Mouse (Mus musculus) intestine, embryonic 16.5 days (tissue): ENCODE results near the gene Nme7. TPM values are rescaled to one million over a fixed set of nuclear protein-coding genes. Genes with fewer than 3 reads are reported as not detected.

ENCODE experiments used
- ATAC-seq: fragments of 200-750 bp; cut with Nextera tagmentation; 2 replicates; pipeline ENCODE4 v1.8.0; 2017; ENCODE audit warnings: moderate TSS enrichment, moderate library complexity
- H3K27ac ChIP-seq: fragments of 300-500 bp; sonication (generic); 2 replicates; pipeline ENCODE4 v1.5.1; 2014; ENCODE audit warnings: mild to moderate bottlenecking, low read length
- H3K27me3 ChIP-seq: fragments of 300-500 bp; sonication (generic); replicated peaks from 2 replicates; pipeline ENCODE4 v1.6.1; 2014; ENCODE audit warnings: low read length, control low read depth, mixed read lengths; ENCODE audit not compliant: control insufficient read depth, insufficient read depth
- H3K36me3 ChIP-seq: fragments of 300-500 bp; sonication (generic); 2 replicates; pipeline ENCODE4 v1.6.1; 2014; ENCODE audit warnings: low read length, control low read depth; ENCODE audit not compliant: control insufficient read depth, insufficient read depth
- H3K4me1 ChIP-seq: fragments of 300-500 bp; sonication (generic); 2 replicates; pipeline ENCODE4 v1.6.1; 2014; ENCODE audit warnings: low read length, control low read depth, mixed read lengths; ENCODE audit not compliant: control insufficient read depth, insufficient read depth
- H3K4me2 ChIP-seq: fragments of 300-500 bp; sonication (generic); 2 replicates; pipeline ENCODE4 v1.6.1; 2014; ENCODE audit warnings: low read depth, low read length, control low read depth
- H3K4me3 ChIP-seq: fragments of 300-500 bp; sonication (generic); 2 replicates; pipeline ENCODE4 v1.5.1; 2014; ENCODE audit warnings: mild to moderate bottlenecking, low read length
- H3K9ac ChIP-seq: fragments of 300-500 bp; sonication (generic); 2 replicates; pipeline ENCODE4 v1.6.1; 2014; ENCODE audit warnings: low read depth, low read length
- H3K9me3 ChIP-seq: fragments of 300-500 bp; sonication (generic); 2 replicates; pipeline ENCODE4 v1.6.1; 2016; ENCODE audit warnings: low read length, control low read depth; ENCODE audit not compliant: control insufficient read depth
- WGBS: fragments of 180-500 bp; shearing (Covaris S2); extraction: QIAGEN DNeasy Blood & Tissue Kit; methylation state at CpG from one replicate; pipeline ENCODE4 v1.1.7; 2014; 5-methylcytosine and 5-hydroxymethylcytosine counted together
- polyA plus RNA-seq: library from polyadenylated mRNA; unstranded; fragments of >200 nt; fragmentation: Nextera tagmentation; extraction: Ambion mirVana; gene quantifications from 2 replicates; pipeline ENCODE4 v1.2.1, GENCODE M21; 2015

Nme7 gene
- polyA plus RNA-seq, 1 experiment from 2014 or later: 30.8 TPM

DNA sequence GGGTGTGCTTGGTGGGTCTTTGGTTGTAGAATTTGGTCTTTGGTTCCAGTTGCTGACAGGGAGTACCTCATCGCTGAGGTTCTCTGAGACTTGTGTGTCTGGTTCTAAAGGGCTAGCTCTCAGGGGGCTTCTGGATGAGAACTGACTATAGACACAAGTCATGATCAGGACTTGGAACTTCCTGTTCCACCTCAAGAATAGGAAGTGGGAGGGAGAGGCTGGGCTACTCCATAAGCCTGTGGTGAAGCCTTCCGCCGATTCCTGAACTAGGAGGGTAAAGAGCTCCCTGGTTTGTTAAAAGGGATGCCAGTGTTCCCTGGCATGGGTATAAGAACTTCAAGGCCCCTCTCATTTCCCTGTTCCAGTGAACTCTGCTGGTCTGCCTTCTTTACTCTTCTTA, 19.9 kb upstream of the Nme7 start:
- no peak overlapping the region for H3K27ac ChIP-seq
- H3K4me3 ChIP-seq: no peak overlapping the region
- WGBS: 90% methylated on average over 3 of the region's 3 CpGs
- no peaks in the 10 kb centered on the region for H3K9me3 ChIP-seq
- no peak for ATAC-seq
- no peaks in the 10 kb centered on the region for H3K4me1 ChIP-seq
- H3K9ac ChIP-seq: no peak overlapping the region
- no peaks in the 10 kb centered on the region for H3K36me3 ChIP-seq
- H3K27me3 ChIP-seq: no peaks in the 10 kb centered on the region
- H3K4me2 ChIP-seq: no peak overlapping the region

DNA sequence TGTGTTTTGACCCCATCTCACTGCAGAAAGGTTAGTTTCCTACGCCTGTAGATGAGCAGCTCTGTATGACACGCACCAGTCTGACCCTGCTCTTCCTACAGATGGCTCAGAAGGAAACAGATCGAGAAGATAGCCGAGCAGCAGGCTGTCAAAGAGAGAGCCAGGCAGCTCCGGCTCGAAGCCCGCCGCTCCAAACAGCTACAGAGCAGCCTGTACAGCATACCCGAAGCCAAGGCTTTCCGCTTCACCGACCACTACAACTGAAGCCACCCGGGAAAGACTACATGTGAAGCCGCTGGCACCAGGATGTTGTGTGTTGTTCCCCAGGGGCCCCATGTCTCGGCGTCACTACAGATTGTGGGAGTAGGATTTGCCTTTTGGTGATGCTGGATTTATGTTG, 16.5 kb upstream of the Nme7 start:
- ATAC-seq: no peak
- no peak overlapping the region for H3K4me2 ChIP-seq
- no peaks in the 10 kb centered on the region for H3K9me3 ChIP-seq
- H3K27ac ChIP-seq: no peak overlapping the region
- 69% methylated on average over 15 of the region's 15 CpGs for WGBS
- no peak overlapping the region for H3K9ac ChIP-seq
- H3K4me1 ChIP-seq: no peaks in the 10 kb centered on the region
- H3K36me3 ChIP-seq: no peaks in the 10 kb centered on the region; the same call in 1 of the 2 replicates
- H3K27me3 ChIP-seq: no peaks in the 10 kb centered on the region
- H3K4me3 ChIP-seq: no peak overlapping the region

DNA sequence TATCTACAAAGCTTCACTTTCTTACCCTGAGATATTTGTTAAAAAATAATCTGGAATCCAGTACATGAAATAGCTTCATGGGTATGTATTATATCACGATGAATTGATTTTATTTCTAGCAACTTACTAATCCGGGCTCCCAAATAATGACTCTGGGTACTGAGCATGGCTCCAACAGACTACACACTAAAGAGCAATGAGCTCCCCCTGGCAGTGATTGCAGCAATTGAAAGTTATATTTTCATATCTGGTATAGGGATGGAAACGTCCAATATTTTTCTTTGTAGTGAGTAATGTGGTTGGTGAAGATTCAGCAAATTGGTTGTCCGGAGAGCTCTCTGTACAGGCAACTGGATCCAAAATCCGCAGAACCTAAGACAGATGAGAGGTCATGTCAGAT, 11.9 kb upstream of the Nme7 start:
- Histone ChIP-seq H3K27me3 (no peaks in the 10 kb centered on the region), H3K27ac (no peak overlapping the region), H3K4me2 (no peak overlapping the region), H3K36me3 (peaks cover 2% of the 10 kb centered on the region; the same call in 1 of the 2 replicates), H3K4me1 (no peaks in the 10 kb centered on the region), H3K9ac (no peak overlapping the region), H3K9me3 (no peaks in the 10 kb centered on the region), H3K4me3 (no peak overlapping the region)
- no peak for ATAC-seq
- WGBS: 88% methylated on average over 5 of the region's 5 CpGs

DNA sequence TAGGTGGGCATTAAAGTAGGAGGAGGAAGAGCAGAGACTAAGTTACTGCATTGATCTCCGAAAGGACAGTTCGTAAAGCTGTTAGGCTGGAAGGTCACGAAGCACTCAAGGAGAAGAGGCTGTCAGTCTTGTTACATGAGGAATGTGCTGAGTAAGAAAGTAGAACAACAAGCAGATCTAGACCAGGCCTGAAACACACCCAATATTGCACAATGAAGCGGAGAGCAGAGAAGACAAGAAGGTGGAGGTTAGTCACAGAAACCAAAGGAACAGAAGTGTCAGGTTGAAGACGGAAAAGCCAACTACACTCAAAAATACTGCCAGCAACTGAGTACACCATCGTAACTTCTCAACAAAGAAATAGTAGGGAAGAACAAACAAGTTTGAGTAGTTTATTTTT, 9.8 kb upstream of the Nme7 start:
- WGBS: 83% methylated on average over 6 of the region's 6 CpGs

DNA sequence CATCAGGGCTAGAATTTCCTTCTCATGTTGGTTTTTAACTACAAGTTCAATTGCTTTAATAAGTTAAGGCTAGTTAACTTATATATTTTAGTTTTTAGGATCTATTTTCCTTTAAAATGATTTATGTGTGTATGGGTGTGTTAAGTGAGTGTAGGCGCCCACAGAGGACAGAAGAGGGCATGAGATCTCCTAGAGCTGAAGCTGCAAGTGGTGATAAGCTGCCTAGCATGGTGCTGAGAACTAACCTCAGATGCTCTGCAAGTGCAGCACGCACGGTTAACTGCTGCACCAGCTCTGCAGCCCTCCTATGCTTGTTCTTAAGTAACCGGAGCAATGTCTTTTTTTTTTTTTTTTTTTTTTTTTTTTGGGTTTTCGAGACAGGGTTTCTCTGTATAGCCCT, 7.4 kb upstream of the Nme7 start:
- Histone ChIP-seq H3K27me3 (no peaks in the 10 kb centered on the region), H3K4me3 (no peak overlapping the region), H3K4me2 (no peak overlapping the region), H3K36me3 (peaks cover 12% of the 10 kb centered on the region), H3K4me1 (no peaks in the 10 kb centered on the region), H3K9ac (no peak overlapping the region), H3K27ac (no peak overlapping the region), H3K9me3 (no peaks in the 10 kb centered on the region)
- WGBS: 97% methylated on average over 4 of the region's 5 CpGs
- ATAC-seq: no peak

More for the DNA sequence above, 9.8 kb upstream of the Nme7 start:
- peak; percentile 78 for ATAC-seq
- Histone ChIP-seq H3K4me1 (no peaks in the 10 kb centered on the region), H3K9ac (no peak overlapping the region), H3K9me3 (no peaks in the 10 kb centered on the region), H3K27me3 (no peaks in the 10 kb centered on the region), H3K36me3 (peaks cover 5% of the 10 kb centered on the region), H3K27ac (no peak overlapping the region; the same call in 1 of the 2 replicates), H3K4me2 (no peak overlapping the region), H3K4me3 (no peak overlapping the region)

DNA sequence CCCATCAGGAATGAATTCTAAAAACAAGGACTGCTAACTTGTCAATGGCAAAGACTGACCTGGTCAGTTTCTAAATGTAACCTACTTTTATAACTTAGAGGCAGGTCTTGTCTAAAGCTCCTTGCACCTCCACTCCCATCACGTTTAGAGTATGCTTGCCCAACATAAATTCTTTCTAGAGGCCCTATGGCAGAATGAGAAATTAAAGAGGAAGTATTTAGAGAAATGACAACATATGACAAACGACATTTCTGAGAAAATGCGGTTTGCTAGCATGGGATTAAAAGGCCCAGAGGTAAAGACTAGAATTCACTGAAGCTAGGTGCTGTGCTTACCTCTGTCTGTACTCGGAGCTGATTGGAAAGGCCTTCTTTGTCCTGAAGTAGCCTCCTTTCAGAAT, 2.0 kb upstream of the Nme7 start:
- no peak for ATAC-seq
- Histone ChIP-seq H3K4me1 (peaks cover 7% of the 10 kb centered on the region; the same call in 1 of the 2 replicates), H3K9me3 (no peaks in the 10 kb centered on the region), H3K27ac (no peak overlapping the region), H3K27me3 (no peaks in the 10 kb centered on the region), H3K36me3 (peaks cover 12% of the 10 kb centered on the region), H3K4me3 (no peak overlapping the region), H3K9ac (no peak overlapping the region), H3K4me2 (no peak overlapping the region)
- 89% methylated on average over 4 of the region's 4 CpGs for WGBS

DNA sequence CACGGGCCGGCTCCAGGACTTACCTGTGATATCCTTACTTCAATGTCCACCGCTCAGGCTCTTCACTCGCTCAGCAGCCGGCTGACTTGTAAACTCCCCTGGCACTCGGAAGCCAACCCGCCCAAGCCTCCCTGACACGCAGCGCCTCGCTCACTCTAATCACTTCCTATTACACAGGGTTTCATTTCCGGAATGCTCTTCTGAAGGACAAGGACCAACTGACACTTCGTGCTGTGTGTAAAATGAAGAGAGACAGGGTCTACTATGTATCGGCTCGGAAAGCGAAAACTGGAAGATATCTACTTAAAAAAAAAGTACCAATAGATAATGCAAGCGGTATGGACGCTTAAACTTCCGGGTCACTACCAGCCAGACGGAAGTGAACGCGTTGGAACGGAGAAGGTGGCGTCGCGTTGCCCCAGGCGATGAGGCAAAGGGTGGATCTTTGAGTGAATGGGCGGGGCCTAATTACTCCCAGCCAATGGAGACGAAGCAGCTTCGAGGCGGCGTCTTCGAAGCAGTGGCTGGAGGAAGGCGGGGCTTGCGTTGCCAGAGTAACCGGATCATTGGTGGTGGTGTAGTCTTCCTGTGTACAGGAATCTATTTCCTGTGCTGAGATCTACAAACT, 3.3 kb downstream of the Nme7 start, which contains the start of gene Blzf1:
Gene Blzf1, minus strand, starts transcription at position 366 of the 628 bp plus-strand sequence.
- H3K36me3 ChIP-seq: 0 out of 2 replicates have a peak, but pooled peaks cover 2% of the 10 kb centered on the region
- no peaks in the 10 kb centered on the region for H3K9me3 ChIP-seq
- ATAC-seq: peak; percentile 99
- peak within 1 kb of the TSS; percentile 80 for H3K9ac ChIP-seq
- H3K27me3 ChIP-seq: no peaks in the 10 kb centered on the region
- H3K4me2 ChIP-seq: peak within 1 kb of the TSS; percentile 70
- H3K4me1 ChIP-seq: peaks cover 7% of the 10 kb centered on the region; the same call in 1 of the 2 replicates
- peak within 1 kb of the TSS; percentile 77 for H3K4me3 ChIP-seq
- H3K27ac ChIP-seq: peak within 1 kb of the TSS; percentile 56
- under 1% methylated on average over 33 of the region's 35 CpGs for WGBS

DNA sequence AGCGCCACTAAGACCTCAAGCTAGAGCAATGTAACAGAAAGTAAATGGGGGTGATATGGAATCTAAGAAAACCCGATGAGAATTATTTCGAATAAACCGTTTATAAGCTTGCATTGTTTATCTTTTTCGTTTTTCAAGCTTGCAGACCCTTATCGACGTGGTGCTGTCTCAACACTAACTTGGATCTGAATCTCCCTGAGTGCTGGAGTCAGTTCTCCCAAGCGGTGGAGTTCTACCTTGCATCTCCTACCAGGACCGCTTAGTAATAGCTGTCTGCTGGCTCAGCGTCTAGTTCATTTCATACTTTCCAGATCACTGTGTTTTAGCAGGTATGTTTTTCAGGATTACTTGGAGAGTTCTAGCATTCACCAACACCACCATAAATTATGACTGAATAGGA, 4.0 kb downstream of the Nme7 start:
- Histone ChIP-seq H3K9me3 (no peaks in the 10 kb centered on the region), H3K4me1 (peaks cover 7% of the 10 kb centered on the region; the same call in 1 of the 2 replicates), H3K9ac (peak overlapping the region; percentile 59), H3K27ac (no peak overlapping the region), H3K4me3 (peak overlapping the region; percentile 77), H3K36me3 (0 out of 2 replicates have a peak, but pooled peaks cover 2% of the 10 kb centered on the region), H3K4me2 (peak overlapping the region; percentile 68), H3K27me3 (no peaks in the 10 kb centered on the region)
- ATAC-seq: peak; percentile 17; the same call in 1 of the 2 replicates
- 8% methylated on average over 10 of the region's 10 CpGs for WGBS

DNA sequence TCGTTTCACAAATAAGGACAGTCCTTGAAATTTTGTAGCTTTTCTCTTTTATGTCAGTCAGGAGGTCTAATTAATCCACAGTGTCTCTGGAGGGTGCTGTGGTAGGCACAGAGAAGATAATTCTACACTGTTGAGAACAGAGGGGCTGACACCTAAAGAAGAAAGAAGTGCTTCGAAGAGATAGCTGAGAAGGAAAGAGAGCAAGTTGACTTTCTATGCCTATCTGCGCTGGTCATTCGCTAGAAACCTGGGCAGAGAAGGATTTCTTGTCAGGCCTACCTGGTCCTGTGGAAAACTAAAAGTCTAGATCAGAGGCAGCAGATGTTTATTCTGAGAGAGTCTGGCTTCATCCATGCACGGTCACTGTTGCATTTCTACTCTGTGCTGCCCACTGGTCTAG, 10.2 kb downstream of the Nme7 start:
- H3K36me3 ChIP-seq: no peaks in the 10 kb centered on the region
- H3K4me1 ChIP-seq: peaks cover 6% of the 10 kb centered on the region; the same call in 1 of the 2 replicates
- 93% methylated on average over 5 of the region's 5 CpGs for WGBS
- H3K27ac ChIP-seq: no peak overlapping the region
- H3K9me3 ChIP-seq: no peaks in the 10 kb centered on the region
- no peak overlapping the region for H3K9ac ChIP-seq
- ATAC-seq: no peak
- no peak overlapping the region for H3K4me3 ChIP-seq
- no peaks in the 10 kb centered on the region for H3K27me3 ChIP-seq
- no peak overlapping the region for H3K4me2 ChIP-seq

DNA sequence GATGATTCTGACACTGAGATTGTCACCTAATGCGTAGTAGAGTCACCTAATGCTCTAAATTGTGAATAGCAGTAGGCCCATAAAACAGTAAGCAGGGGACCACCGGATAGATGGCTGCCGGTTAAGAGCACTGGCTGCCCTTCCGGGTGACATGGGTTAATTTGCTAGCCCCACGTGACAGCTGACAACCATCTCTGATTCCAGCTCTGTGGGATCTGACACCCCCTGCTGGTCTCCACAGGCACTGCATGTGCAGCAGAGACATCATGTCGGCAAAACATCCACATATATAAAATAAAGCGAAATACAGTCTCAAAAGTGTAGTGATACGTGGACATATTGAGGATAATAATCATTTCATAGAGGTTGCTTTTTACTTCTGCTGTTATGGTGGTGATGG, 11.3 kb downstream of the Nme7 start:
- no peak overlapping the region for H3K4me2 ChIP-seq
- peaks cover 12% of the 10 kb centered on the region for H3K4me1 ChIP-seq
- H3K27ac ChIP-seq: no peak overlapping the region
- no peak for ATAC-seq
- H3K9ac ChIP-seq: no peak overlapping the region
- no peaks in the 10 kb centered on the region for H3K36me3 ChIP-seq
- 79% methylated on average over 8 of the region's 8 CpGs for WGBS
- no peak overlapping the region for H3K4me3 ChIP-seq
- no peaks in the 10 kb centered on the region for H3K9me3 ChIP-seq
- no peaks in the 10 kb centered on the region for H3K27me3 ChIP-seq
